Mouse (Mus musculus): ENCODE measurements around the gene Cfap298. TPM values are rescaled to one million over a fixed set of nuclear protein-coding genes. Genes with fewer than 3 reads are reported as not detected.

Gene Cfap298
- polyA plus RNA-seq, 1 experiment from 2014 or later: 43.7 TPM

DNA sequence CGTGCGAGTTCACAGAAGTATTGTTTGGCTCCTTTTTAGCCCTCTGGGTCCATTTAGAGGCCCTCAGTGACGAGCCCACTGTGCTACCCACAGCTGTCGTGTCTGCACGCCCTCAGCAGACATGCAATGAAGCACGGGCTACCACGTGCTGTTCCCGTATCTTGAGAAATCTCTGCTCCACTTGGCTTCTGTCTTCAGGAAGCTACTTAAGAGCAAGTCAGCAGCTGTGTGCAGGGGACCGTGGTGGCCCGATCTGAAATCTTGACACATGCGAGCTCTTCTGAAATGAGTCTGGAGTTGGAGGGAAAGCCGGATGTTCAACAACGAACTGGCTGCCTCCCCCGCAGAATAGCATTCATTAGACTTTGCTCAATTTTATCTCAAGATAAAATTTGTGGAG, 43.3 kb downstream of the Cfap298 start:
- Histone ChIP-seq H3K27ac (peak overlapping the region; percentile 31; the same call in 1 of the 2 replicates), H3K9me3 (replicated peaks; ENCODE audit: low read length) (no peaks in the 10 kb centered on the region), H3K4me3 (replicated peaks; ENCODE audit: low read depth, low read length) (no peak overlapping the region), H3K9ac (ENCODE audit: low read depth, low read length) (no peak overlapping the region), H3K36me3 (ENCODE audit: insufficient read depth, low read length) (no peaks in the 10 kb centered on the region), H3K4me1 (replicated peaks; ENCODE audit: insufficient read depth, low read length) (peaks cover 6% of the 10 kb centered on the region; the same call in 1 of the 2 replicates), H3K27me3 (ENCODE audit: insufficient read depth, low read length) (0 out of 2 replicates have a peak, but pooled peaks cover 6% of the 10 kb centered on the region), H3K4me2 (ENCODE audit: low read length) (peak overlapping the region; percentile 29)
- ATAC-seq (replicated peaks; ENCODE audit: low FRiP score, low read depth) (peak; percentile 84), DNase-seq (ENCODE audit: low spot score) (peak; percentile 86)
- WGBS: 18% methylated on average over 14 of the region's 14 CpGs
- no peak for TF ChIP-seq CTCF (IDR thresholded peaks at IDR 0.05; ENCODE audit: low read depth)

DNA sequence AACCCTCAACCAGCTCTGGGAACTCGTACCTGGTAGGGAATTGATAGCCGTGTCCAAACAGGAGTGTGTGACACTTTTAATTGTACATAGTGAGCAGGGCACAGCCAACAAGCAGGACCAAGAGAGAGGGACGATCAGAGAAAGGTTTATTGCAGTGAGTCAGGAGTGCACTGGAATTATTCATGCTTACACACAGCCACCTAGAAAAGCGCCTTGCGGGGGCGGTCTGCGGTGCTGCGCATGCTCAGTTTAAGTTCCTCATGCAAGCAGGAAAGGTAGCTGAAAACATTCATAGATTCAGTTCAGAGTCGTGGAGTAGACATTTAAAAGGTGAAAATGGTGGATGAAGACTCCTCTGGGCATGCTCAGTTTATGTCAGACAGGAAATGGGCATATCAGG, 44.2 kb downstream of the Cfap298 start:
- Histone ChIP-seq H3K27ac (no peak overlapping the region), H3K9me3 (replicated peaks; ENCODE audit: low read length) (no peaks in the 10 kb centered on the region), H3K4me1 (replicated peaks; ENCODE audit: insufficient read depth, low read length) (peaks cover 6% of the 10 kb centered on the region; the same call in 1 of the 2 replicates), H3K9ac (ENCODE audit: low read depth, low read length) (no peak overlapping the region), H3K4me3 (replicated peaks; ENCODE audit: low read depth, low read length) (no peak overlapping the region), H3K4me2 (ENCODE audit: low read length) (no peak overlapping the region), H3K36me3 (ENCODE audit: insufficient read depth, low read length) (no peaks in the 10 kb centered on the region), H3K27me3 (ENCODE audit: insufficient read depth, low read length) (0 out of 2 replicates have a peak, but pooled peaks cover 6% of the 10 kb centered on the region)
- TF ChIP-seq CTCF (IDR thresholded peaks at IDR 0.05; ENCODE audit: low read depth): no peak
- no peak for ATAC-seq (replicated peaks; ENCODE audit: low FRiP score, low read depth)
- DNase-seq (ENCODE audit: low spot score): no peak
- 72% methylated on average over 9 of the region's 9 CpGs for WGBS

DNA sequence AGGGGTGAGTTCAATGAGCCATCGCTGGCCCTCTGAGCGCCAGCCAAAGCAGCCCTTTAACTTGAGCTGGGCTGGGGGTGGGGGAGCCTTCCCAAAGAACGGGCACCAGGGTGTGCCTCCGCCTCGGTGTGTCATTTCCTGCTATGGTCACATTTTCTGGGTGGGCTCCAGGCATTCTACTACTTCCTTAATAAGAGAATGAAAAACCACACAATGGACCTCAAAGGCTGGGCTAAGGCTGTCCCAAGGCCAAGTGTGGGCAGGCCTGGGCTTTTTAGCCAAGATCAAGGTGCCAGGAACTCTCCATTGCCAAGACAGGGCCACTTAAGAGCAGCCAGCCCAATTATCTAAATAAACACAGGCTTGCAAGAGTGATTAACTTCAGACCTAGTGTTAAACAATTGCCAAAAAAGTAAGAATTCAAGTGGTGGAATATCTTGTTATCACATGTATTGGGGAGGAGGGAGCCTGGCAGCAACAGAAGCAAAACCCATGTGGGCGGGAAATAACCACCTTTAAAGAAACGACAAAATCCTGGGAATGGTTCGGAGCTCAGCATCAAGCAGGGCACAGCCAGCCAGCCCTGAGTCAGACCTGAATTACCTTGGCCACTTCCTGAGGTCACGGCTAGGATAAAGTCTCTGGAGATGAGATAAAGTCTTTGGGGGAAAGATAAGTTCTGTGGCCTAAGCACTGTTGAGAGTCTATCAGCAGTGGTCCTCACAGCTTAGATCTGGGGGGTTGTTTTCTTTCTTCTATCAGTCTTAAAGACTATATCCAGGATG, 48.9 kb downstream of the Cfap298 start:
- Histone ChIP-seq H3K9me3 (replicated peaks; ENCODE audit: low read length) (no peaks in the 10 kb centered on the region), H3K4me3 (replicated peaks; ENCODE audit: low read depth, low read length) (no peak overlapping the region), H3K27me3 (ENCODE audit: insufficient read depth, low read length) (0 out of 2 replicates have a peak, but pooled peaks cover 6% of the 10 kb centered on the region), H3K4me2 (ENCODE audit: low read length) (no peak overlapping the region), H3K9ac (ENCODE audit: low read depth, low read length) (no peak overlapping the region), H3K36me3 (ENCODE audit: insufficient read depth, low read length) (no peaks in the 10 kb centered on the region), H3K4me1 (replicated peaks; ENCODE audit: insufficient read depth, low read length) (no peaks in the 10 kb centered on the region), H3K27ac (no peak overlapping the region)
- no peak for ATAC-seq (replicated peaks; ENCODE audit: low FRiP score, low read depth)
- no peak for DNase-seq (ENCODE audit: low spot score)
- TF ChIP-seq CTCF (IDR thresholded peaks at IDR 0.05; ENCODE audit: low read depth): no peak
- 54% methylated on average over 9 of the region's 9 CpGs for WGBS

DNA sequence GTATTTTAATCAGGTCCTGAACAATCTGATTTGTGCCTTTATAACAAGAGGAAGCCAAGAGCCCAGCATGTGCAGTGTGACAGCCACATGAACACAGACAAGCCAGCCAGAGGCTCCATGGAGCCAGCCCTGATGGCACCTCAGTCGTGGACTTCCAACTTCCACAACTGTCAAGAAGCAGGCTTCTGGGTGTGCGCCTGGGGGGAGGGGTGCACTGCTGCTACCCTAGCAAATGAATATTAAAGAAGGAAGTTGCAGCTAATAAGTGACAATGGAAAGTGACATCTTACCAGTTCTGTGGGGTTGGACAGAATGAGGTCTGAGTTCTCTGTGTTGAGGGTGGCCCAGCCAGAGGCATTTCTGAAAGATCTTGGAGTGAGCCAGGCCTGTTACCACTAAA, 49.6 kb downstream of the Cfap298 start:
- no peaks in the 10 kb centered on the region for H3K4me1 ChIP-seq (replicated peaks; ENCODE audit: insufficient read depth, low read length)
- TF ChIP-seq CTCF (IDR thresholded peaks at IDR 0.05; ENCODE audit: low read depth): no peak
- H3K9ac ChIP-seq (ENCODE audit: low read depth, low read length): no peak overlapping the region
- DNase-seq (ENCODE audit: low spot score) (no peak), ATAC-seq (replicated peaks; ENCODE audit: low FRiP score, low read depth) (no peak)
- no peak overlapping the region for H3K4me3 ChIP-seq (replicated peaks; ENCODE audit: low read depth, low read length)
- H3K4me2 ChIP-seq (ENCODE audit: low read length): no peak overlapping the region
- 0 out of 2 replicates have a peak, but pooled peaks cover 6% of the 10 kb centered on the region for H3K27me3 ChIP-seq (ENCODE audit: insufficient read depth, low read length)
- WGBS: 76% methylated on average over 2 of the region's 2 CpGs
- H3K9me3 ChIP-seq (replicated peaks; ENCODE audit: low read length): no peaks in the 10 kb centered on the region
- H3K36me3 ChIP-seq (ENCODE audit: insufficient read depth, low read length): no peaks in the 10 kb centered on the region
- no peak overlapping the region; the same call in 1 of the 2 replicates for H3K27ac ChIP-seq

DNA sequence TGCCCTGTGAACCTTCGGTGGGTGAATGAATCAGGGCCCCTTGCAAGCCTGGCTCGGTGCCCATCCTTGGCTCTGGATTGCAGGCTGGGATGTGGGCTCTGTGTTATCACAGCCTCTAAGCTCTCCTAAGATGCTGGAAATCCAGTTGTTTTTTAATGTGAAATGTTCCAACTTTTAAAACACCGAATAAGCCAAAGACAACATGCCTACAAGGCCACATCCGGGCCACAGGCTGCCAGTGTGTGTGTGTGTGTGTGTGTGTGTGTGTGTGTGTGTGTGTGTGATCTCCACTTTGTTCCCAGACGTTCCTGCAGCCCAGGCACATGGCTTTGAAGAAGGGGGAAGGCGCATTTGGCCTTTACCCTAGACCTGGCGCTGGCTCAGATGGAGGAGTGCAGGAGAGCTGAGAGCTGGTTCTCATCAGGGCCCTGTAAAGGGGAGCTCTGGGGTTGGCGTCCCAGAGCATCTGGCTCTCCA, 52.4 kb downstream of the Cfap298 start:
- ATAC-seq (replicated peaks; ENCODE audit: low FRiP score, low read depth) (peak; percentile 40), DNase-seq (ENCODE audit: low spot score) (no peak)
- H3K36me3 ChIP-seq (ENCODE audit: insufficient read depth, low read length): no peaks in the 10 kb centered on the region
- no peak overlapping the region for H3K4me2 ChIP-seq (ENCODE audit: low read length)
- no peak overlapping the region for H3K27ac ChIP-seq
- H3K9ac ChIP-seq (ENCODE audit: low read depth, low read length): no peak overlapping the region
- no peak overlapping the region for H3K4me3 ChIP-seq (replicated peaks; ENCODE audit: low read depth, low read length)
- H3K27me3 ChIP-seq (ENCODE audit: insufficient read depth, low read length): no peaks in the 10 kb centered on the region
- no peak for TF ChIP-seq CTCF (IDR thresholded peaks at IDR 0.05; ENCODE audit: low read depth)
- no peaks in the 10 kb centered on the region for H3K4me1 ChIP-seq (replicated peaks; ENCODE audit: insufficient read depth, low read length)
- no peaks in the 10 kb centered on the region for H3K9me3 ChIP-seq (replicated peaks; ENCODE audit: low read length)
- 52% methylated on average over 8 of the region's 8 CpGs for WGBS

DNA sequence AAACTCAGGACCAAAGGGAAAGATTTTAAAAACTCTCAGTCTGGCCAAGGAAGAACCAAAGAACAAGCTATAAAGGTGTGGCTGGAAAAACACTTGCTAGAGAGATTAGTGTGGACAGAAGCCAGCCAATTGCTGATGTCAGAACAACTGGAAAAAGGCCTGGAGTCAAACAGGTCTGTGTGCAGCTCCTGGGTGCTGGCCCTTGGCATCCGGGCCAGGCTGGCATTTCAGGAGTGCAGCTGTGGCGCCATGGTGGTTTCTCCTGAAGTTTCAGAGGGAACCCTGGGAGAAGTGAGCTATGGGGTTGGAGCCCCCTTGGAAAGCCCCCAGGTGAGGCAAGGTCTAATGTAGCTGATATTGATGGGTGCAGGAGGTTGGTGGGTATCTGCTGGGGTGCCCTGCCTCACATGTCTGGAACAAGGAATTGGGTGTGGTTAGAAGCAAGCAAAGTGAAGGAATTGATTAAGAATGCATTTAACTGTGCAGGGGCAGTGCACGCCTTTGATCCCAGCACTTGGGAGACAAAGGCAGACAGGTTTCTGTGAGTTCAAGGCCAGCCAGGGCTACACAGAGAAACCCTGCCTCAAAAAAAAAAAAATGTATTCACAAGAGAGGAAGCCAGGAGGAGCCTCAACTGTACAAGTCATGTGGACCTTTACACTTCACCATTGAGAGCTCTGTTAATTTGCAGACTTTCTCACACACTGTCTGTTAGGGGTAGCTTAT, 56.6 kb downstream of the Cfap298 start:
- H3K27ac ChIP-seq: no peak overlapping the region
- H3K9me3 ChIP-seq (replicated peaks; ENCODE audit: low read length): no peaks in the 10 kb centered on the region
- no peak overlapping the region for H3K4me2 ChIP-seq (ENCODE audit: low read length)
- no peaks in the 10 kb centered on the region for H3K27me3 ChIP-seq (ENCODE audit: insufficient read depth, low read length)
- TF ChIP-seq CTCF (IDR thresholded peaks at IDR 0.05; ENCODE audit: low read depth): no peak
- 94% methylated on average over 3 of the region's 3 CpGs for WGBS
- H3K4me1 ChIP-seq (replicated peaks; ENCODE audit: insufficient read depth, low read length): no peaks in the 10 kb centered on the region
- H3K36me3 ChIP-seq (ENCODE audit: insufficient read depth, low read length): no peaks in the 10 kb centered on the region
- no peak for DNase-seq (ENCODE audit: low spot score)
- no peak overlapping the region for H3K9ac ChIP-seq (ENCODE audit: low read depth, low read length)
- no peak for ATAC-seq (replicated peaks; ENCODE audit: low FRiP score, low read depth)
- H3K4me3 ChIP-seq (replicated peaks; ENCODE audit: low read depth, low read length): no peak overlapping the region

Small RNA genes lying within 50 kb of the gene (microRNA-seq; reads per million reads assigned to microRNA genes)
- not detected for gene Gm22933

Other genes with a start within 250 kb of the Cfap298 start
- gene Mis18a, start 207.7 kb downstream of the Cfap298 start, polyA plus RNA-seq (2015; fragmentation: Nextera tagmentation; extraction: Ambion mirVana): 41.4 and 44.5 TPM in 2 replicates
- gene Mrap, start 196.9 kb downstream of the Cfap298 start, polyA plus RNA-seq (2015; fragmentation: Nextera tagmentation; extraction: Ambion mirVana): 0.14 TPM in 1 of 2 replicates, not detected in the other
- 4.2 and 5.1 TPM in 2 replicates for gene Urb1, start 124.7 kb downstream of the Cfap298 start, polyA plus RNA-seq (2015; fragmentation: Nextera tagmentation; extraction: Ambion mirVana)
- 1.0 and 1.2 TPM in 2 replicates for gene Eva1c, start 108.4 kb downstream of the Cfap298 start, polyA plus RNA-seq (2015; fragmentation: Nextera tagmentation; extraction: Ambion mirVana)
- 10.0 and 11.9 TPM in 2 replicates for gene Synj1, start 76.2 kb upstream of the Cfap298 start, polyA plus RNA-seq (2015; fragmentation: Nextera tagmentation; extraction: Ambion mirVana)
- 26.4 and 32.0 TPM in 2 replicates for gene Paxbp1, start 109.4 kb upstream of the Cfap298 start, polyA plus RNA-seq (2015; fragmentation: Nextera tagmentation; extraction: Ambion mirVana)
- gene 4932438H23Rik, start 160.0 kb upstream of the Cfap298 start, polyA plus RNA-seq (2015; fragmentation: Nextera tagmentation; extraction: Ambion mirVana): 0.07 and 0.11 TPM in 2 replicates